Mouse (Mus musculus): ENCODE results near the gene Plekhn1. TPM values are rescaled to one million over a fixed set of nuclear protein-coding genes. Genes with fewer than 3 reads are reported as not detected.

Plekhn1 gene
- total RNA-seq, 4 experiments from 2014 or later: 5.5 to 6.6 (median 6.2) TPM

DNA sequence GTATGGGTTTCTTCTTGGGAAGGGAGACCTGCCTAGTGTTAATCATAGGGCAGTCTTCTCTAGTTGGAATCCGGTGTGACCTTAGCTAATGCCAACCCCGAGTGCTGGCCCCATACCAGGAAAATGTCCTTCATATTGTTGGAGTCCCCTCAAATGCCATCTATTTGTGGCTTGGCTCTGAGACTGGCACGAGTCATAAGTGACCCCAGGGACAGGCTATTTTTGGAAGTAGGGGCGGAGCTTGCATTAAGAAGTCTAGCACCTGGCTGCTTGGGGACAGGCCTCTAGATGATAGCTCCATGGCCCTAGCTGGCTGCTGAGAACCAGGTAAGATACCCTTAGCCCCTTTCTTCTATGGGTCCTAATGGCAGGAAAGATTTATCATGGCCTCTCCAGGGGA, 19.0 kb downstream of the Plekhn1 start, which contains the start of gene Perm1:
Perm1 (plus strand) TSS at position 220 of the 400 bp plus-strand sequence.
- DNase-seq (ENCODE audit: low spot score in 2 of 2): peak; percentile 83 to 92

DNA sequence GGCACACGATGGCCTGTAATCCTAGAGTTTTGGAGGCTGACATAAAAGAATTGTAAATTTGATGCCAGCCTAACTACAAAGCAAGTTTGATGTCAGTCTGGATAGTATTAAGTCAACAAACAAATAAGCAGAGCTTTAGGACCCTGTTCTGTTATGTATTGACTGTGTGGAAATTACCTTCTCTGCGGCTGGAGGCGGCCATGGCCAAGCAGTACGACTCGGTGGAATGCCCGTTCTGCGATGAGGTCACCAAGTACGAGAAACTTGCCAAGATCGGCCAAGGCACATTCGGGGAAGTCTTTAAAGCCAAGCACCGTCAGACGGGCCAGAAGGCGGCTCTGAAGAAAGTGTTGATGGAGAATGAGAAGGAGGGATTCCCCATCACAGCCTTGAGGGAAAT, 21.5 kb downstream of the Plekhn1 start:
- no peak for DNase-seq (ENCODE audit: low spot score in 2 of 2)

DNA sequence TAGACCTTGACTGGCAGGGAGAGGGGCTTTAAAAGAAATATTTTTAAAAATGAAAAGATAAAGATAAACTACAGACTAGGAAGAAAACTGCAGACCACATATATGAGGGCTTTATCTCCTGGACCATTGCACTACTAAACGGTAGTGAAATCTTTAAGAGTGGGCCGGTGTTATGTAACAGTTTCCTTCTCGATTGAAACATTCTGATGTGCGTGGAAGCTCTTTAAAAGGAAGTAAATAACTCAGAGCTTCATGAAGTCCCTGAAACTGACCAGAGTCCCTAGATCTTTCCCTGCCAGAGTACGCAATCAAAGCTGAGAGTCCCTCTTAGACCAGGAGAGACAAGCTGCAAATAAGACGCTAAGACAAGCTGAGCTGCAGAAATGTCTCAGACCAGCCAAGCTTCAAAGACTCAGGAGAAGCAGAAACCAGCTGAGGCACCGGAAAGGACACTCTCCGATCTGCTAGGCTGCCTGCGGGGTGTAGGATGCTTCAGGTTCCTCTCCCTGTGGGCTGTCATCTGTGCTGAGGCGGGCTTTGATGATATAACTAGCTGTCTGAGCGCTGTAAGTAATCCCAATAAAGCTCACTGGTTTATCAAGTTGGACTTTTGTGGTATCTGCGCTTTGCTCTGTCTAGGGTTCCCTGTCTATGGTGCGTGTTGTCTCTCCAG, 24.6 kb downstream of the Plekhn1 start:
- no peak for DNase-seq (ENCODE audit: low spot score in 2 of 2)

DNA sequence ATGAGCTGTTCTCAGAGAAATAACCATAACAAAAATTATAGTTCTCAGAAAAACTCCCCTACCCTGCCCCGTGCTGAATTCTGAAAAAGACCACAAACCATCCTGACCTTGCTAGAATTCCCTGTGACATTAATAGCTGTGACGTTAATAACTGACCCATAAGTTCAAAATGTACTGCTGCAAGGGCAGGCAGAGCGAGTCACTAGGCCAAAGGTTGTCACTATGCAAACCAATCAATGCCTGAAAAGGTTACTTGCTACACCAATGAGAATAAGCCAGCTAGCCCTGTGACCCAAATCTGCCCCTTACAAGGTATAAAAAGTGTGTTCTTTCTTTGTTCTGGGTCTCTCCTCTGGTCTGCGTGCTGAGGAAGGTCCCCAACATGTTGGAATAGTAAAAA, 25.8 kb downstream of the Plekhn1 start:
- no peak for DNase-seq (ENCODE audit: low spot score in 2 of 2)

DNA sequence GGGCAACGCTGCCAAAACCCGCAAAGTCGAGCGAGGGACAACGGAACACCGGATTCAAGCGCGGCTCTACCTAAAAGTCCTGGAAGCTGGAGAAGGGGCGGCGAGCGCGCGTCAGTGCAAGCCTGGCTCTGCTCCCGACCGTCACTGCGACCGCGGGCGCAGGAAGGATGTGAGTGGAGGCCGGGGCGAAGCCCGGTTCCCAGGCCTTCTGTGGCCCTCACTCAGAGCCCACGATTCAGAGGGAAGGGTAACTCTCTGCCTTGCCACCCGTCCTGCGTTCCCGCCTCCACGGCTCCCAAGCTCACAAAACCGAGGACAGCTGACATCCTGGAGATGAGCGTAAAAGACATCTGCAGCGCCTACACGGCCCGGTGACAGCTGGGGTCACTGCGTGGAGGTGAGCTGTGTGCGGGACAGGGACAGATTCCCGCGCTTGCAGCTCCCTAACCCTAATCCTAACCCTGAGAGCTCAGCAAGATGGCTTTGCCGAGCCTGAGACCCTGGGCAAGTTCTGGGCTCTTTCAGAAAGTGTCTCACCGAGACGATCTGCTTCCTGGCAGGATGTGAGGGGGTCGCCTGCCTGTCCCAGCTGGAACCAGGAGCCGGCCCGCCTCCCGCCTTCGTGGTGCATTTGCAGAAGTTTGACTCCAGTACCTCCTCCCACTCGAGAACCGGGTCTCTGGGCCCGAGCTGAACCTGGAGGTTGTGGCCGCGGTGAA, 31.1 kb downstream of the Plekhn1 start:
- DNase-seq (ENCODE audit: low spot score in 2 of 2): no peak

DNA sequence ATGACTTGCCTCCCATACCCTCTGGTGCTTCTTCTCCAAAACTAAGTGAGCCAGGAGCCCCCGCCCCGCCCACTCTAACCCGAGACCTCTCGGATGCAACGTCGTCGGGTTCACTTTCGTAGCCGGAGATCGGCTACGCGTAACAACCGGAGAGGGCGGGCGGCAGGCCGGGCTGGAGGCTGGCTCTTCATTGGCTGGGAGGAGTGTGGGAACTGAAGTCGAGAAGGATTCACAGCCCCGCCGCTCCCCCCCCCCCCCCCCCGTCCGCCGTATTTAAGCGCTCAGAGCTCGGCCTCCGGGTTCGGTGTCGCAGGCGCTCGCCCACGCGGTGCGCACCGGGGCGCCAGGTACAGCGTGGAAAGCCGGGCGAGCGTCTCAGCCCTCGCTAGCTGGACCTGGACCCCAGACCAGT, 31.6 kb downstream of the Plekhn1 start, which contains the start of gene AW011738:
AW011738 (plus strand) TSS at position 304 of the 412 bp plus-strand sequence.
- DNase-seq (ENCODE audit: low spot score in 2 of 2): peak; percentile 49 to 76

DNA sequence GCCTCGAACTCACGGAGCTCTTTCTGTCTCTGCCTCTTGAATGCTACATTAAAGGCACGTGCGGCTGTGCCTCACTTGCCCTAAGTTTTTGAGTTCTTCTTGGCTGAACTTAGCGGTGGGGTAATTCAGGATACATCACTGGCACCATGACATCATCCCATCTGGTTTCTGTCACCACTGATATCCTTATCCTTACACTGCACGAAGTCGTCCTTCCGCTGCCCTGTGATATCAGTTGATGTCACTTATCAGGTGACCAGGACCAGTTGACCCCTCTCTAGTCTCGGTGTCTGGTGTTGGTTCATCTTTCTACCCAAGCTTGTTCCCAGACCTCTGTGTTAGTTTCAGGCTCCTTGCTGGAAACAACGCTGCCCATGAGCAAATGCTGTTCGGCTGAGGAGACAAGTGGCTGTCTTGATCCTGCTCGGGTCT, 32.2 kb downstream of the Plekhn1 start:
- no peak for DNase-seq (ENCODE audit: low spot score in 2 of 2)

DNA sequence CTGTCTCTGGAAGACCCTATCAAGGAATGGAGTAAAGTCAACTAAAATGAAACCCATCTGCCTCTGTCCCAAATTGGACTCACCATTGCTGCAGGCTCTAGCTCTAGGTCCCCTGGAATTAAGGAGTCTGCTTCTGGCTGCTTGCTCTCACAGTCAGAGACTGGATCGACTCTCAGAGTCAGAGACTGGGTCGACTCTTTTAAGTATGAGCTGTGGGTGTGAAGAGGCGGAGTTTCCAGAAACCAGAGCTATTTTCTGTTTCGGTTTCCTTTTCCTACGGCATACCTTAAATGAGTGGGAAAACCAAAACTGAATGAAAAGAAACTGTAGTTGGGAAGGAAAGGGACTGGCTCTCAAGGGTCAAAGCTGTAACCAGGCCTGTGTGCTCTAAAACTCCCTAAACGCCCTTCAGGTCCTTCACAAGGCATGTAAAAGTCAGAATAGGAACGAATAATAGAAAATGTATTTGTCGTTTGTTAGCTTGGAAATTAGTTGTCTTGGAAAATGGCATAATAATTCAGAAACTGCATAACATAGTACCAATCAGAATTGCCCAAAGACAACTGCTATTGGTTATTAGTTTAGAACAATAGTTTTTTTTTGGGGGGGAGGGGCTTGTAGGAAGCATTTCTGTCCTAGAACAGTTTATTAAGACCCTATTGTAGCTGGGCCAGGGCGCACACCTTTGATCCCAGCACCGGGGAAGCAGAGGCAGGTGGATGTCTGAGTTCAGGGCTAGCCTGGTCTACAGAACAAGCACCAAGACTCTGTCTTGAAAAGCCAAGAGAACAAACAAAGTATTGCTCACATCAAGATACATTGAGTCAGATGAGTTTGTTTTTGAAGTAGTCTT, 33.8 kb downstream of the Plekhn1 start, which contains the start of gene Isg15:
Isg15 (minus strand) TSS at position 196 of the 853 bp plus-strand sequence.
- DNase-seq (ENCODE audit: low spot score in 2 of 2): no peak

DNA sequence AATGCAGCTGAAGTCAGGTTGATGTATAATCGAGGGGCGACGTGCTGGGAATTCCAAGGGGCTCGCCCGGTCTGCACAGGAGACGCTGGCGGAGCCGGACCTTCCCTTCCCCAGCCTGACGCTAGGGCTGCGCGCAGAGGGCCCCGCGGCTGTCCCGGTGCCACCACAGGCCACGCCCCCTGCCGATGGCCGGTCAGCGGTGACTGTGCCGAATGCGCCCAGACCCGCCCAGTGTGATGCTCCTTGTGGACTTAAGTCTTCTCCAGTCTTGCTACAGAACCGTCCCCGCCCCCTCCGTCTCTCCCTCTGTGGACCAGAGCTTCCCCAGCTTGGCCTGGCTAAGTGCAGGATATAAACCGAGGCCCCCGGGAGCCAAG, 36.8 kb downstream of the Plekhn1 start:
- DNase-seq (ENCODE audit: low spot score in 2 of 2): peak; percentile 86 to 89

DNA sequence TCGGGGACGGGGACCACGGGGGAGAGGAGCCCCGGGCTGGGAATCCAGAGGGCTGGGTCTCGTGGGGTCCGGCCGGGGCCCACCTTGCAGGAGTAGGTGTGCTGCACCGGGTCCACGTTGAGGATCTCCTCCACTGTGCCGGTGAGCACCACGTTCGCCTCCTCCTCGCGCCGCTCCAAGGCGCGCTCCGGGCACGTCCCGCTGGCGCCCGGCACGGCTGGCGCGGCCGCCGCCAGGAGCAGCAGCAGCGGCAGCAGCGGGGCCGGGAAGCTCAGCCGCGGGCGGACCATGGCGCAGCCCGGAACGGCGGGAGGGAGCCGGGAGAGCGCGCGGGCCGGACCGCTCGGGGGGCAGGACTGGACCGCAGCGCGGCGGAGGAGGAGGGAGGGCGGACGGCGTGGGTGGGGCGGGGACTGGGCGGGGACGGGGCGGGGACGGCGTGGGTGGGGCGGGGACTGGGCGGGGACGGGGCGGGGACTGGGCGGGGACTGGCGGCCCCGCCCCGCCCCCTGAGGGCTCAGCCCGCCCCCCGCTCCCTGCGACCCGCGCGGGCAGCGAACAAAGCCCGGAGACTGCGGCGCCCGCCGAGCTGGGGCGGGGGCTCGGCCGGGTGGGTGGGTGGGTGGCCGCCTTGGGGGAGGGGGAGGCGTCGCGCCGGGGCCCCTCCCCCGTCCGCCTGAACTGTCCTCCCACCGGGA, 37.4 kb downstream of the Plekhn1 start, which contains the start of gene Agrn:
Agrn (minus strand) TSS at position 358 of the 698 bp plus-strand sequence.
- peak in 1 of 2 experiments; percentile 51 for DNase-seq (ENCODE audit: low spot score in 2 of 2)

DNA sequence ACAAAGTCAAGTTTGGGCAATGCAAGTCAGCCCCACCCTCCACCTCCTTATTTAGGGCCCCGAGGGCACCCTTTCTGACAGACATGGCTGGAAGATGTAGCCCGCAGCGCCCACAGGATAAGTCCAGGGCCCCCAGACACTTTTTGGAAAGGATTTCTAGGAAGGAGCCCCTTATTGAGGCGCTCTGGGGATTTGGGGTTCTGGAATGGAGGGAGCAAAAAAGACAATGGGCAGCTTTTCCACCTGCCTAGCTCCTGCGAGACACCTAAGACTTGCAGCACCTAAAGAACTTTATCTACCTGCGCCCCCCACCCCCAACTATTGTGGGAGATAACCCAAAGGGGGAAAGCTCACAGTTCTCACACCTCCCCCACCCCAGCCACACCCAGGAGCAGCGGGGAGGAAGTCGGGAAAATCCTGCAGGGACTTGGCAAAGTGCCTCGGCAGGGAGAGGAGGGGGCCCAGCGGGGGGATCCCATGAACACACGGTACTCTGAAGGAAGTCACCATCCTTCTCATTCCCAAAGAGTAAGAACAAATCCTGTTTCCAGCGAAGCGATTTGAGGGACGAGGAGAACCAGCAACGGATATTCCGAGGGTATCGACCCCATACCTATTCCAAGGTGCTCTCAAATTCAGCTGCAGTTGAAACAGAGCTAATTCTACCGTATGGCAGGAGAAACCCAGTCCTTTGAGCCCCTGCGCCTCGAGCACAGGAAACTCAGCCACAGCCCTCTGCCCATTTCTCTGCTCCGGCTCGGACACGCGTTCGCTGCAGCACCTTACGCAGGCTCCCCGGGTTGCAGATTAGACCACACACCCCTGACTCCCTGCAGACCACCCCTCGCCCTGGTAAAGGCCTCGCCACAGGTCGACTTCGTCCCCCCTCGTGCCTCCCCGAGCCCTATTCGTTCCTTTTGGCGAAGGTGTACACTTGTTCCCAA, 38.5 kb downstream of the Plekhn1 start:
- no peak for DNase-seq (ENCODE audit: low spot score in 2 of 2)

DNA sequence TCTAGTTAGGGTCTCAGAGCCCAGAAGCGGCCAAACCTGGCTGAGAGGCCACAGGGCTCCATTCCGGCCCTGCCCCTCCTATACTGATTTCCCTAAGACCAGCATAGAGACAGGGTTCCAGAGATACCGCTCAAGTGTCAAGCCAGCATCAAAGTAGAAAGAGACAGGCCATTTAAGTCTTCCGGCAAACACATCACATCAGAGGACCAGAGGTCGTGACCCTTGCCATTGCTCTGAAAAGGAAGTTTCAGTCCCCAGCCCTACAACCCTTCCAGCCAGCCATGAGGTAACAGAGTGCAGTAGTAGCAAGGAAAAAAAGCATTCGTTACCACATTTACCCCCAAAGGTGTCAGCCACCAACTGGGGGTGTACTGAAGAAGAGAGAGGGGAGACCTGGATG, 40.3 kb downstream of the Plekhn1 start:
- DNase-seq (ENCODE audit: low spot score in 2 of 2): no peak

DNA sequence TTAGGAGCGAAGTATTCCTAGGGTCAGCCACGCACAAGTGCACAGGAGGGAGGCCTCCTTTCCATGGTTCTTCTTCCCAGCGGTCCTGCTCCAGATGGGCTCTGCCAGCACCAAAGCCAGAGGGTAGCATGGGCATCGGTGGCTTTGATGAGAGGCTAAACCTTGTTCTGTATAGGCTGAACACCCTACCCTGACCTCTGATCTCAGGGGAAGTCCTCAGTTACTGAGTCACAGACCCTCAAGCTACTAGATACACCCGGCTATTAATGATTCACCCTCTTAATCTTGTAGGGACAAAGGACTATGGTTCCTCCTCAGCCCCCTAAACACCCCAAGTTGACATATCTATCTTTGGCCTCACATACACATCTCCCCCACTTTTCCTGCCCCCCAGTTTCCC, 40.8 kb downstream of the Plekhn1 start:
- DNase-seq (ENCODE audit: low spot score in 2 of 2): no peak

DNA sequence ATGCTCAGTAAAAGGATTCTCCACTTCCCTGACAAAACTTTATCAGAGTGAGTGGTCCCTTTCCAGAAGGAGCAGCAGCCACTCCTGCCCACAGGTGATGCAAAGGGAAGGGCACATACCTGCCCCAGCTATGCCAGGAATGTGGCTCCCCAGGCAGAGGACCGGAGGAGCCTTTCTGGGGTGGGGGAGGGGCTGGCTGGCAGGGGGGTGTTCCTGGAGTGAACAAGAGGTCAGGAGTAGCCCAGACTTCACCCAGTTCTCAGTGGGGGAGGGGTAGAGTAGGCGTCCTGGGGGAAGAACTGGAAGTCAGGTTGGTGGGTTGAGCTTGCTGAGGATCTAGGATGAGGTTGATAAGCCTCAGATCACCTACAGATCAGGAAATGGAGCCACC, 41.5 kb downstream of the Plekhn1 start:
- no peak for DNase-seq (ENCODE audit: low spot score in 2 of 2)

DNA sequence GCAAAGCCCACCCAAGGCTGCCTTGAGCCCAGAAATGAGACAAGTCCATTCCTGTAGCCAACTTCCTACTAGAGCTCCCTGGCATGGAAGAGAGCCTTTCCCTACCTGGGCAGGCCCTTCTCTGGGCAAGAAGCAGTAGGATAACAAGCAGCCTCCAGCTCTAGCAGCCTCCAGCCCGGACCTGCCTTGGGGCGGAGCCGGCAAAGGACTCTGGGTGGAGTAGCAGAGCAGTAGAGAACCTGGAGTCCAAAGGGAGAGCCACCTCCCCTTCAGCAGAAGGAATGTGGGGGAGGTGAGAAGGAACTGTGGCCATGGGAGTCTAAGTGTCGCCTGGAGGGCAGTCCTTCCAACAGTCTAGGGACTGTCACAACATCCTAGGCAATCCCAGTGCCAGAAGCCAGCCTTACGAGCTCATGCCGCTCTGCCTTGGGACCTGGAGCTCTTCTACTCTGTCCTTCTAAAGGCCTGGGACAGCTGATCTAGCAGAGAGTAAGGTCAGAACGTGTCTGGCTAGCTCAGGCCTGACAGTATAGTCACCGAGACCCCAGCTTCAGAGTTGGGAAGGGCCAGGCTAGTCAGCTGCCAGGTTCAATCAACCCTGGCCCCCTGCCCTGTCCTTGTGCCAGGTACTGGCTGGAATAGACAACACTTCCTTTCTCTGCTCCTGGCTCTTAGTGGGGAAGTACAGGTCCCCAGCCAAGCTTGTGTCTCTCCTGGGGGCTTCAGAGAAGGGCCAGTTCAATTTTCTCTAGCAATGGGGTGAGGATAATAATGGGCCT, 42.0 kb downstream of the Plekhn1 start:
- DNase-seq (ENCODE audit: low spot score in 2 of 2): no peak

DNA sequence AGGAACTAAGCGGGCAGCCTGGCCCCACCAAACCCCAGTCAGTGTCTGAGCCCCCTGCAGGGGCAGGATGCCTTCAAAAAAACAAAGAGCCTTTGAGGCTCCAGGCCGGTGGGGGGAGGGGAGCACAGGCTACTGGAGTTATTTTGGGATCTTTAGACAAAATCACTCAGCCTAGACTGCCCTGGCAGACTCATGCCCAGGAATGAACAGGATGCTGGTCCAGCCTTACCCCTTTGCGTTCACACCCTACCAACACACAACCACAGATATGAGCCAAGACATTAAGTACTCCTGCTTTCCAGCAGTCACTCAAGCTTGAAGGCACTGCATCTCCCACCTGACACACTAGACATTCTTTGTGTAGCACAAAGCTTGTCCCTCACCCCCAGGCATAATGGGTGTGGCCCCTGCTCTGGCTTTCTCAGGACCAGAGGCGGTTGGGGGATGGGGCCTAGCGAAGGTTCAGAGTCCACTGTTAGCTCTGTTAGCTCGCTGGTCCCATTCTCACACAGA, 45.8 kb downstream of the Plekhn1 start:
- DNase-seq (ENCODE audit: low spot score in 2 of 2): no peak

DNA sequence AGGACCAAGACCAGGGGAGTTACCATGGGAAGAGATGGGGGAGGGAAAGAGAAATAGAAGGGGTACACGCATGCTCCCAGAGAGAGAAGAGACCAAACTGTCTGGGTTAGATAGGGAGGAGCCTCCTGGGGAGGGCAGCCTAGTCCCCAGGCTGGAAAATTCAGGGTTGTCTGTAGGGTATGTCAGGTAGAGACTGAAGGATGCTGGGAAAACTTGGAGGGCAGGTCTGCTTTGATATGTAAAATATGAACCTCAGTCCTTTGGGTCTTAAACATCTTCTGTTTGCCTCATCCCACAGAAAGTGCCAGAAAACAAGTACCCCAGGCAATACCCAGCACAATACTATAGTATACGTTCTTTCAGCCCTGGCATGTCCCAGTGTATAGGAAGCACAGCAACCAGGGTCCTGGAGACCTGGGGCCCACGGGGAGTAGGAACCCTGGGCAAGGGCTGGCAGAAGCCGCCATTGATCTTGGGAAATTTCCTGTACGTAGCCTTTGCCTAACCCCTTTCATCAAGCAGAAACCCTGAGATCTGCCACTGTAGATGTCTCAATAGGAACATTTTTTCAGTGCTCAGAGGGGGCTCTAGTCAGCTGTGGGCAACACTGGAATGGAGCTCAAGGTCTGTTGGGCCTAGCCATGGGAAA, 46.4 kb downstream of the Plekhn1 start:
- DNase-seq (ENCODE audit: low spot score in 2 of 2): no peak

All from gastrocnemius, adult 8-10 months (tissue).